Mouse (Mus musculus) olfactory bulb, adult 2 months (tissue): ENCODE measurements around the gene Pced1b. TPM values are rescaled to one million over a fixed set of nuclear protein-coding genes. Genes with fewer than 3 reads are reported as not detected.

Experiments
- H3K27ac ChIP-seq: fragments of 200-500 bp; 2 replicates; pipeline ENCODE4 v1.5.1; 2012; ENCODE audit warnings: low read depth, low read length; ENCODE audit not compliant: insufficient read depth
- H3K4me1 ChIP-seq: fragments of 200-500 bp; 2 replicates; pipeline ENCODE4 v1.6.1; 2012; ENCODE audit warnings: low read length; ENCODE audit not compliant: control insufficient read depth, insufficient read depth
- H3K4me3 ChIP-seq: fragments of 200-500 bp; 2 replicates; pipeline ENCODE4 v1.5.1; 2012; ENCODE audit warnings: mild to moderate bottlenecking, low read depth, low read length, moderate library complexity; ENCODE audit not compliant: insufficient read depth
- CTCF ChIP-seq: fragments of 200-500 bp; IDR thresholded peaks from 2 replicates; pipeline ENCODE4 v1.5.1; 2012; ENCODE audit warnings: low read depth, mild to moderate bottlenecking, low read length, moderate library complexity; ENCODE audit not compliant: insufficient read depth
- POLR2A ChIP-seq: fragments of 200-500 bp; IDR thresholded peaks from 2 replicates; pipeline ENCODE4 v1.6.1; 2012; ENCODE audit warnings: mild to moderate bottlenecking, low read depth, low read length, moderate library complexity; ENCODE audit not compliant: insufficient read depth
- WGBS: fragments of 180-500 bp; shearing (Covaris S2); methylation state at CpG from one replicate; pipeline ENCODE4 v1.1.7; 2018; 5-methylcytosine and 5-hydroxymethylcytosine counted together
- polyA plus RNA-seq: library from polyadenylated mRNA; stranded (reverse); fragments of >200 nt; gene quantifications from 2 replicates; pipeline ENCODE4 v1.2.4, GENCODE M21; 2012; ENCODE audit warnings: low replicate concordance; ENCODE audit not compliant: missing spikeins, insufficient read depth, insufficient read length

The Pced1b gene
- polyA plus RNA-seq, 1 experiment: not detected

DNA sequence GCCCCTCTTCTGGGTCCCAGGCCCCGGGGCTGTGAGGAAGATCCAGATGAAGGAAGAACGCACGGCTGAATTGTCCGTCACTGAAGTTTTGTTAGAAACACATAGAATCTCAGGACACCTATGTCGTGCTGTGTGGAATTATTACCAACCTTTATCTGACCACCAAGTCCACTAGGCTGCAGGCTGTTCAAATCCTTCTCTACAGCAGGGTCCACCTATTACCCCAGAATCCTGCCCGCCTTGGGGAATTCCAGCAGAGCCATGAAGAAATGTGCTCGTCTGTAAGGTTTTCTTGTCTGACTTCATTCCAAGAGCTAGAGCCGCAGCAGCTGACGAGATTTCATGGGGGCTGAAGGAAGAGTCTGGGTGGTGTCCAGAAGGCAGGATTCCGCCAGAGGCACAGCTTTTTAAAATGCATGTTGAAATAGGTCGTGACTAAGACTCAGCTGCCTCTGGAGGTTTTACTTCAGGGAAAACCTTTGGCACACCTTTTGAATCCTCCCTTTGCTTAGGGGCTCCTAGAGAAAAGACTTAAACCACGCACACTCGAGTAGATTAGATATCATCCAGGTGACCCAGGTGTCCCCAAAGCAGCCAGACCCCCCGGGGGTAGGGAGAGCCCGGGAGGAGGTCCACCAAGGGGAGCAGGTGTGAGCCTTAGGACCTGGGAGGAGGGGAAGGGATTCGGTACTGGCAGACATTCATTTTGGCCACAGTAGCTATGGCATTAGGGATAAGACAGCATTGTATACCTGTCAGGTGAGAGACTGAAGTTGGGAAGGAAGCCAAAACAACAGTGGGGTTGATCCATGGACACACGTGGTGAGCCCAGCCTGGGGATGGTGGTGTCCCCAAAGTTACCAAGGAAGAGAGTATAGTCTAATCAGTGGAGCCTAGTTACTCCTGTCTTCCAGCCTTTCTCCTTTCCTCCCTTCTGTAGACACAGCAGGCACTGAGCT, 160.9 kb downstream of the Pced1b start:
- no peak overlapping the region for H3K27ac ChIP-seq
- TF ChIP-seq CTCF (no peak), POLR2A (no peak)
- no peaks in the 10 kb centered on the region; the same call in 1 of the 2 replicates for H3K4me1 ChIP-seq
- WGBS: 66% methylated on average over 17 of the region's 17 CpGs
- no peak overlapping the region for H3K4me3 ChIP-seq

DNA sequence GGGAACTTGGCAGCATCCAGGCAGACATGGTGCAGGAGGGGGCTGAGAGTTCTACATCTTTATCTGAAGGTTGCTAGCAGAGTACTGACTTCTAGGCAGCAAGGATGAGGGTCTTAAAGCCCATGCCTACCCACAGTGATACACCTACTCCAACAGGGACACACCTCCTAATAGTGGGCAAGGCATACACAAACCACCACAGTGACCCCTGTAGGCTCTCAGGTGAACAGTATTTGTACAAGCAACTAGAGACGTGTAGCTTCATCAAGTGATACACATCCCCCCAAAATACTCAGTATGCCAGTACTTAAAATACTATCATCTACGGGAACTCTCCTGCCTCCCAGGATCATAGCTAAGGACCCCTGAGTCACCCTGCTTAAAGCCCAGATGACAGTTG, 164.2 kb downstream of the Pced1b start:
- TF ChIP-seq CTCF: no peak
- TF ChIP-seq POLR2A: no peak
- Histone ChIP-seq H3K4me1 (no peaks in the 10 kb centered on the region; the same call in 1 of the 2 replicates), H3K4me3 (no peak overlapping the region), H3K27ac (no peak overlapping the region)
- 95% methylated on average over 2 of the region's 2 CpGs for WGBS

DNA sequence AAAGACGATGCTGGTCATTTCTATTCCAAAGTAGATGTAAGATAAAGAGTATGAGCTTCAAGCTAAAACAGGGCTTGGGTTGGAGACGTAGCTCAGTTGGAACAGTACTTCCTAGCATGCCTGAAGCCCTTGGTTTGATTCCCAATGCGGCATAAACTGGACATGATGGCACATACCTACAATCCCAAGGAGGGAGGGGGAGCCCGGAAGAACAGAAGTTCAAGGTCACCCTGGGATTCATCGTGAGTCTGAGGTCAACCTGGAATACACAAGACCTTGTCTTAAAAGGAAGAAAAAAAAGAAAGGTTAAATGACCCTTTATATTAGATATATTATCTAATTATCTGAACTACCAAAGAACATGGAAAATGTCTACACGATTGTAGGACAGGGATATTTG, 164.8 kb downstream of the Pced1b start:
- WGBS: 95% methylated on average over 6 of the region's 6 CpGs
- Histone ChIP-seq H3K4me3 (no peak overlapping the region), H3K27ac (no peak overlapping the region), H3K4me1 (no peaks in the 10 kb centered on the region; the same call in 1 of the 2 replicates)
- TF ChIP-seq POLR2A (no peak), CTCF (no peak)

DNA sequence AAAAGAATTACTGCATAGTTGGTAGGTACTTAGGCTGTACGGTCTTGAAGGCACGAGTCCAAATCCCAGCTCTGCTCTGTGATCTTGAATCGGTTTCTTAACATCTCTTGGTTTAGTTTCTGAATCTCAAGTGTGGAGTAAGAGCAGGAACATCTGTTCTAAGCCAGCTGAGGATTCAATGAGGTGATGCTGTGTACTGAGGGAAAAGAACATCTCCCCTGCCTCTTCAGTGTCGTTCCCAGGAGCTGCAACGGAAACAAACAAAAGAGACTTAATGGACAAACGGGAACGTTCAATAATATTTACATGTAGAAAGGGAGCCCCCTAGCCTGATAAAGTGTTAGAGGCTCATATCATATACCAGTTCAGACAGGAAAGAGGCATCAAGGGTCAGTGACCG, 165.4 kb downstream of the Pced1b start:
- 87% methylated on average over 8 of the region's 8 CpGs for WGBS
- TF ChIP-seq POLR2A: no peak
- TF ChIP-seq CTCF: no peak
- no peaks in the 10 kb centered on the region; the same call in 1 of the 2 replicates for H3K4me1 ChIP-seq
- H3K27ac ChIP-seq: no peak overlapping the region
- no peak overlapping the region for H3K4me3 ChIP-seq

DNA sequence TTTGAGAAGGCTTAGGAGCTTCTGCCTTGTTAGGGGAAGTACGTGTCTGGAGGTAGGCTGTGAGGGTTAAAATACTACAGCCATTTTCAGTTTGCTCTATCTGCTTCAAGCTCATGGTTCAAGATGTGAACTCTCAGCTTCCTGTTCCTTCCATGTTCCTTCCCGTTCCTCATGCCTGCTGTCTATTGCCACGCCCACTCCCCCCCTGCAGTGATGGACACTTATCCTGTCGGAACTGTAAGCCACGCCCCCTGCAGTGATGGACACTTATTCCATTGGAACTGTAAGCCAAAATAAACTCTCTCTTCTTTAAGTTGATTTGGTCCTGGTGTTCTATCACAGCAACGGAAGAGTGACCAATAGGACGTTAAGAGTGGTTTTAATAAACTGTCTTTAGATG, 166.0 kb downstream of the Pced1b start:
- H3K27ac ChIP-seq: no peak overlapping the region
- H3K4me1 ChIP-seq: no peaks in the 10 kb centered on the region
- TF ChIP-seq CTCF (no peak), POLR2A (no peak)
- H3K4me3 ChIP-seq: no peak overlapping the region
- 83% methylated on average over 7 of the region's 7 CpGs for WGBS

DNA sequence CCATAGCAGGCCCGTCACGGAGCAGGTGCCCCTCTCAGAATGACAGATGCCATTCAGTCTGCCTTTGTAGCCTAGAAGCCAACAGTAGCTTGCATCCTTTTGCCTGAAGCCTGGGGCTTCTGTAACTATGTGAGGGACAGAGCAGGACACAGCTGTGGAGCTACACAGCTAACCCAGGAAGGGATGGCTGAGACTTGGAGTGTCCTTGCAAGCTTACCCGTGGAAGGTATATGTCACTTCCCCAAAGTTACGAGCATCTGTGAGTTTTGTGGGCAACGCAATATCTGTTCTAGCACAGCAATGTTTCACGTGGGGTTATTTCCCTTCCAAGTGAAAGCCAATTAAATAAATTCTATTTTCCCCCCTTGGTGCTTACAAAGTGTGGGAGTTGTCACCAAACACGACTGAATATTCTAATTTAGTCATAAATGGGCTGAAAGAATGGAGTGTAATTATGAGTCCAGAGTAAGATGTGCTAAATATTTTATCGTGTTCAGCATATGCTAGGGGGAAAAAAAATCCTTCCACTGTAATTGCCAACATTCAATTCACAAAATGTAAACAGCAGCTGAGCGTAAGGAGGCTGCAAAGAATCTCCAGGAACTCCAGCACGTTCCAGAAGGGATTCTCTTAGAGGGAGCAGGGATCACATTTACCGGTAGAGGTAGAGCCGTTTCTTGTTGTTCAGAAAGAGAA, 168.0 kb downstream of the Pced1b start:
- 49% methylated on average over 12 of the region's 12 CpGs for WGBS
- Histone ChIP-seq H3K4me1 (no peaks in the 10 kb centered on the region), H3K4me3 (no peak overlapping the region), H3K27ac (no peak overlapping the region)
- no peak for TF ChIP-seq CTCF
- no peak for TF ChIP-seq POLR2A

DNA sequence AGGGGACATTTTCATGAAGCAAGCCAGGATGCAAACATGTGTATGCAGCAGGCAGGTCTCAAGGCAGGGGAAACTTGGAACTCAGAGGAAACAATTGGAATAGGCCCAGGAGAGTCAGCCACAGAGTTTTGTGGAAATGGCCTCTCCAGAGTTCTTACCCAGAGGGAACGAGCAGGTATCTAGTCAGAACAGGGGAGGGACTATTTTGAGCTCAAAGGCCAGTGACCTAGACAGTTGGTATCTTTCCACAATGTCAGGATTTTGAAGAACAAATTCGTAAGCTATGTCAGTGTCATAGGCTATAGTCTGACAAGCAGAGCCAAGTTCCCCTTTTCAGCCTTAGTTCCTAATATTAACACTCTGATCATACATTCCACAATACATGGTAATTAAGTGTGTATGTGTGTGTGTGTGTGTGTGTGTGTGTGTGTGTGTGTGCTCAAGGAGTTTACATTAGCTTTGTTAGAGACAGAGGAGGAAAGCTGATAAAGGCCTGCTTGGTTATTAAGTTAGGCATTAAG, 168.6 kb downstream of the Pced1b start:
- Histone ChIP-seq H3K4me3 (no peak overlapping the region), H3K27ac (no peak overlapping the region), H3K4me1 (no peaks in the 10 kb centered on the region)
- TF ChIP-seq CTCF (no peak), POLR2A (no peak)
- WGBS: 77% methylated on average over 2 of the region's 2 CpGs

DNA sequence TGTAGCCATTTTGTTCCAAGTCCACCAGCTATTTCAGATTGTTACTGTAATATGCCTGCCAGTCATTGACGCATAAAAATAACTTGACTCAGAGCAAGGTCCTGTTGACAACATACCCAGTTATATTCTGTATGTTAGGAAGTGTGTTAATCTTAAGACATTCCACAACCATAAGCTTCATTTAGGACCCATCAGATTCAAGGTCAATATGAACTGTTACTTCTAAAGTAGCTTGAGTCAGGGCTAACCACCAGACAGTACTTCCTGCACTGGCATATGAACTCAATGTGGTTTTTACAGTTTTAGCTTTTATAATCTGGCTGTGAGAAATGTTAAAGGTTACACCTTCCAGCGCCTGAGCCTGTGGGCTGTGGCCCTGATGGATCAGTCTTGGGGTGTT, 173.4 kb downstream of the Pced1b start:
- no peak overlapping the region for H3K27ac ChIP-seq
- no peaks in the 10 kb centered on the region for H3K4me1 ChIP-seq
- H3K4me3 ChIP-seq: no peak overlapping the region
- 95% methylated on average over 2 of the region's 2 CpGs for WGBS
- TF ChIP-seq CTCF: no peak
- TF ChIP-seq POLR2A: no peak

DNA sequence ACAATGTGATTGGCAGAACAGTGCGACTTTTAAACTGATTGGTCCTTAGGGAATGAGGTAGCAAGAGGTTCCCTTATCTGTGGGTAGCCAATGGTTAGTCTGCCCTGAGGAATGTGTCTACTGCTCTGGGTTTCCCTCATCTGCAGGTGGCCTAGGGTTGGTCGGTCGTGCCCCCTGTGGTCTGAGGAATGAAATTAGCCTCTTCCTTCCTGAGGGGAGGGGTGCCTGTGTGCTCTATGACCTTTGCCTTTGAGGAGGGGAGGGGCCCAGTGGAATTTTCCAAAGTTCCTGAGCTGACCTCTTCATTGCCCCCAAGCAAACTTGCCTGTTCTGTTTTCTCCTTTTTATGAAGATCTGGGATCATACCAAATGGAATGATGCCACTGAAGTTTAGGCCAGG, 174.6 kb downstream of the Pced1b start:
- H3K4me1 ChIP-seq: no peaks in the 10 kb centered on the region
- no peak overlapping the region for H3K27ac ChIP-seq
- H3K4me3 ChIP-seq: no peak overlapping the region
- 83% methylated on average over 3 of the region's 3 CpGs for WGBS
- TF ChIP-seq CTCF (no peak), POLR2A (no peak)
